In genomic region chr7:29859532-29860517, GRCm38 (mm10) we compare ENCODE assay signal across 7 mouse cellular contexts. TPM values are rescaled to one million over a fixed set of nuclear protein-coding genes. Genes with fewer than 3 reads are reported as not detected.
A peak's percentile ranks its signal among the peaks of the same experiment; 100 is the strongest.
DNase-seq lines count a peak whose midpoint lies in the region; ATAC-seq lines count a peak whose summit lies in the region.

Gene Zfp420, plus strand, starts transcription at chr7:29859979.

- H3K36me3 ChIP-seq in intestine, embryonic 15.5 days, result no peaks in the 10 kb centered on the region
- peaks cover 8% of the 10 kb centered on the region for H3K36me3 ChIP-seq in midbrain, embryonic 10.5 days

- DNase-seq in adrenal gland, adult (ENCODE audit: inconsistent age in 2 of 2, low spot score in 1 of 2), result peak; percentile 90 to 96
- peak; percentile 93 for DNase-seq in embryo, embryonic 10.5 days (ENCODE audit: low spot score)
- peak; percentile 74 to 84 for DNase-seq in gastrocnemius, postnatal 36 days
- peak; percentile 88 to 97 for DNase-seq in left cerebral cortex, postnatal 25 days (ENCODE audit: low spot score in 2 of 2)
- peak; percentile 86 for DNase-seq in midbrain, embryonic 10.5 days (ENCODE audit: low spot score)
- peak; percentile 86 for DNase-seq in right cerebral cortex, postnatal 4 days

- no peaks in the 10 kb centered on the region for H3K4me1 ChIP-seq in intestine, embryonic 15.5 days (replicated peaks)
- peaks cover 13% of the 10 kb centered on the region for H3K4me1 ChIP-seq in midbrain, embryonic 10.5 days

- H3K4me2 ChIP-seq in intestine, embryonic 15.5 days (replicated peaks), result peak within 1 kb of the TSS; percentile 79

- H3K27ac ChIP-seq in intestine, embryonic 15.5 days, result no peak within 1 kb of the TSS
- peak within 1 kb of the TSS; percentile 71 for H3K27ac ChIP-seq in midbrain, embryonic 10.5 days (replicated peaks)

- no peaks in the 10 kb centered on the region for H3K9me3 ChIP-seq in intestine, embryonic 15.5 days
- H3K9me3 ChIP-seq in midbrain, embryonic 10.5 days (replicated peaks), result no peaks in the 10 kb centered on the region; the same call in 1 of the 2 replicates

- intact Hi-C loops in gastrocnemius, postnatal 36 days (cut with DNase I), result no loop called here
- intact Hi-C loops in left cerebral cortex, postnatal 25 days (cut with DNase I), result loop anchor here (5.0 kb wide), 1 partner anchor 47 kb away; the partner anchor contains the start of genes Zfp27 and Zfp383

- H3K27me3 ChIP-seq in intestine, embryonic 15.5 days (replicated peaks), result no peaks in the 10 kb centered on the region
- H3K27me3 ChIP-seq in midbrain, embryonic 10.5 days (ENCODE audit: low read depth, poor library complexity, severe bottlenecking), result no peaks in the 10 kb centered on the region

- H3K4me3 ChIP-seq in intestine, embryonic 15.5 days (replicated peaks), result peak within 1 kb of the TSS; percentile 56
- H3K4me3 ChIP-seq in midbrain, embryonic 10.5 days, result peak within 1 kb of the TSS; percentile 71

- H3K9ac ChIP-seq in intestine, embryonic 15.5 days, result peak within 1 kb of the TSS; percentile 55

- peak; percentile 98 for ATAC-seq in intestine, embryonic 15.5 days

- WGBS in intestine, embryonic 15.5 days, result 4% methylated on average over 32 of the region's 32 CpGs
- 10% methylated on average over 32 of the region's 32 CpGs for WGBS in midbrain, embryonic 10.5 days

RNA-seq across cellular contexts. Expression of gene Zfp420, which starts in this region (rescaled TPM):
- total RNA-seq in gastrocnemius, postnatal 36 days (2021), result 1 to 10 TPM; 2.5 to 2.6 TPM
- 4.6 and 5.5 TPM in 2 replicates for polyA plus RNA-seq in intestine, embryonic 15.5 days (2015; fragmentation: Nextera tagmentation; extraction: Ambion mirVana)
- 10 to 100 TPM; 14.2 to 14.4 TPM for total RNA-seq in left cerebral cortex, postnatal 25 days (2021)
- polyA plus RNA-seq in midbrain, embryonic 10.5 days (2016; fragmentation: Nextera tagmentation; extraction: Ambion mirVana), result 8.8 and 9.3 TPM in 2 replicates

Comparison
In these comparisons a context has a peak if more than half of its experiments do, and no peak if none do; other contexts are left out.
1. RNA of gene Zfp420 (total RNA-seq): 14.2 to 14.4 TPM in left cerebral cortex, postnatal 25 days; 2.5 to 2.6 TPM in gastrocnemius, postnatal 36 days; every median in the first group is over 4 times any median in the second.
2. Peak in every context shown above with its lines, with median percentiles within 50 percentile points of each other: DNase-seq.